Mouse (Mus musculus) heart, postnatal 0 days (tissue): ENCODE results near the gene Ltb4r2. TPM values are rescaled to one million over a fixed set of nuclear protein-coding genes. Genes with fewer than 3 reads are reported as not detected.
A peak's percentile ranks its signal among the peaks of the same experiment; 100 is the strongest.

Experiments
- ATAC-seq: fragments of 200-750 bp; cut with Nextera tagmentation; 2 replicates; pipeline ENCODE4 v1.8.0; 2017; ENCODE audit warnings: low read depth, moderate number of reproducible peaks, moderate library complexity; ENCODE audit not compliant: insufficient read depth
- DNase-seq: peaks from one replicate; pipeline ENCODE4 v3.0.0-alpha.2; 2016; ENCODE audit warnings: low spot score
- H3K27ac ChIP-seq: fragments of 300-500 bp; sonication (generic); 2 replicates; pipeline ENCODE4 v1.5.1; 2014; ENCODE audit warnings: low read depth, mild to moderate bottlenecking
- H3K27me3 ChIP-seq: fragments of 300-500 bp; sonication (generic); 2 replicates; pipeline ENCODE4 v1.6.1; 2014; ENCODE audit warnings: low read length, mixed read lengths; ENCODE audit not compliant: control insufficient read depth, insufficient read depth
- H3K36me3 ChIP-seq: fragments of 300-500 bp; sonication (generic); replicated peaks from 2 replicates; pipeline ENCODE4 v1.6.1; 2014; ENCODE audit warnings: low read length, mixed read lengths; ENCODE audit not compliant: control insufficient read depth, insufficient read depth
- H3K4me1 ChIP-seq: fragments of 300-500 bp; sonication (generic); 2 replicates; pipeline ENCODE4 v1.6.1; 2014; ENCODE audit warnings: antibody characterized with exemption; ENCODE audit not compliant: control insufficient read depth, insufficient read depth
- H3K4me2 ChIP-seq: fragments of 300-500 bp; sonication (generic); 2 replicates; pipeline ENCODE4 v1.6.1; 2014; ENCODE audit warnings: low read depth, mild to moderate bottlenecking, low read length, moderate library complexity
- H3K4me3 ChIP-seq: fragments of 300-500 bp; sonication (generic); 2 replicates; pipeline ENCODE4 v1.5.1; 2014; ENCODE audit warnings: low read depth, low read length
- H3K9ac ChIP-seq: fragments of 300-500 bp; sonication (generic); replicated peaks from 2 replicates; pipeline ENCODE4 v1.6.1; 2014; ENCODE audit warnings: low read depth, low read length, mixed read lengths
- H3K9me3 ChIP-seq: fragments of 300-500 bp; sonication (generic); replicated peaks from 2 replicates; pipeline ENCODE4 v1.6.1; 2016; ENCODE audit warnings: low read length; ENCODE audit not compliant: control insufficient read depth
- CTCF ChIP-seq: IDR thresholded peaks from 2 replicates; pipeline ENCODE4 v1.5.1; 2016; ENCODE audit warnings: antibody characterized with exemption, control low read depth, low read depth
- EP300 ChIP-seq: IDR thresholded peaks from 2 replicates; pipeline ENCODE4 v1.6.1; 2016; ENCODE audit warnings: antibody characterized with exemption, low read depth
- WGBS: fragments of 180-500 bp; shearing (Covaris S2); extraction: QIAGEN DNeasy Blood & Tissue Kit; methylation state at CpG from one replicate; pipeline ENCODE4 v1.1.7; 2014; 5-methylcytosine and 5-hydroxymethylcytosine counted together
- polyA plus RNA-seq: library from polyadenylated mRNA; unstranded; fragments of >200 nt; fragmentation: Nextera tagmentation; extraction: Ambion mirVana; gene quantifications from 2 replicates; pipeline ENCODE4 v1.2.1, GENCODE M21; 2015
- total RNA-seq: library from RNA; depleted of rRNA; stranded (reverse); fragments of >200 nt; gene quantifications from 2 replicates; pipeline ENCODE4 v1.2.3, GENCODE M21; 2014; ENCODE audit warnings: low replicate concordance; rRNA removed

The Ltb4r2 gene
- total RNA-seq, result not detected in 2 replicates
- polyA plus RNA-seq, result 0.10 and 0.22 TPM in 2 replicates

GRCm38 (mm10) chr14:55761163-55761562, at the start of gene Ltb4r2:
Ltb4r2 (plus strand) TSS chr14:55761428.
- Histone ChIP-seq H3K36me3 (no peaks in the 10 kb centered on the region), H3K9ac (peak within 1 kb of the TSS; percentile 37), H3K4me3 (peak within 1 kb of the TSS; percentile 51), H3K4me1 (peaks cover 20% of the 10 kb centered on the region; the same call in 1 of the 2 replicates), H3K27me3 (peaks cover 17% of the 10 kb centered on the region), H3K27ac (no peak within 1 kb of the TSS), H3K4me2 (peak within 1 kb of the TSS; percentile 91), H3K9me3 (no peaks in the 10 kb centered on the region)
- DNase-seq (no peak), ATAC-seq (no peak)
- WGBS, result 78% methylated on average over 6 of the region's 6 CpGs
- TF ChIP-seq EP300, result no peak
- no peak for TF ChIP-seq CTCF

GRCm38 (mm10) chr14:55711786-55712185, 49.4 kb upstream of the Ltb4r2 start:
- DNase-seq (no peak), ATAC-seq (no peak)
- Histone ChIP-seq H3K36me3 (peaks cover 8% of the 10 kb centered on the region; the same call in 1 of the 2 replicates), H3K9me3 (no peaks in the 10 kb centered on the region), H3K4me3 (no peak overlapping the region), H3K9ac (no peak overlapping the region), H3K4me2 (no peak overlapping the region), H3K27ac (no peak overlapping the region), H3K27me3 (peaks cover 22% of the 10 kb centered on the region), H3K4me1 (no peaks in the 10 kb centered on the region)
- WGBS, result 70% methylated on average over 7 of the region's 7 CpGs
- TF ChIP-seq EP300 (no peak), CTCF (no peak)

GRCm38 (mm10) chr14:55713007-55713728, 48.1 kb upstream of the Ltb4r2 start:
- TF ChIP-seq EP300 (no peak), CTCF (no peak)
- Histone ChIP-seq H3K27ac (no peak overlapping the region), H3K4me3 (no peak overlapping the region), H3K4me2 (peak overlapping the region; percentile 46; the same call in 1 of the 2 replicates), H3K4me1 (no peaks in the 10 kb centered on the region), H3K27me3 (peaks cover 22% of the 10 kb centered on the region), H3K36me3 (peaks cover 17% of the 10 kb centered on the region), H3K9ac (no peak overlapping the region), H3K9me3 (no peaks in the 10 kb centered on the region)
- WGBS, result 15% methylated on average over 25 of the region's 25 CpGs
- DNase-seq (no peak), ATAC-seq (peak; percentile 43; the same call in 1 of the 2 replicates)

GRCm38 (mm10) chr14:55713729-55714122, 47.5 kb upstream of the Ltb4r2 start, which contains the start of gene Tgm1:
Tgm1 (minus strand) TSS chr14:55713926.
- peak within 1 kb of the TSS; percentile 46; the same call in 1 of the 2 replicates for H3K4me2 ChIP-seq
- DNase-seq (no peak), ATAC-seq (no peak)
- peaks cover 17% of the 10 kb centered on the region for H3K36me3 ChIP-seq
- H3K9me3 ChIP-seq, result no peaks in the 10 kb centered on the region
- TF ChIP-seq EP300, result no peak
- no peak for TF ChIP-seq CTCF
- WGBS, result 29% methylated on average over 4 of the region's 4 CpGs
- H3K27me3 ChIP-seq, result peaks cover 22% of the 10 kb centered on the region
- H3K9ac ChIP-seq, result no peak within 1 kb of the TSS
- H3K4me3 ChIP-seq, result no peak within 1 kb of the TSS
- H3K27ac ChIP-seq, result no peak within 1 kb of the TSS
- H3K4me1 ChIP-seq, result no peaks in the 10 kb centered on the region

- Histone ChIP-seq H3K4me1 (no peaks in the 10 kb centered on the region), H3K9me3 (no peaks in the 10 kb centered on the region), H3K9ac (no peak overlapping the region), H3K27me3 (peaks cover 22% of the 10 kb centered on the region), H3K4me3 (no peak overlapping the region), H3K36me3 (peaks cover 17% of the 10 kb centered on the region), H3K4me2 (no peak overlapping the region), H3K27ac (no peak overlapping the region)
- ATAC-seq (no peak), DNase-seq (peak; percentile 13)
- 33% methylated on average over 6 of the region's 6 CpGs for WGBS
- no peak for TF ChIP-seq CTCF
- no peak for TF ChIP-seq EP300
Measured at GRCm38 (mm10) chr14:55714893-55715292, 46.3 kb upstream of the Ltb4r2 start.
